Mouse (Mus musculus): Measurements from ENCODE around the gene Usp48.

Usp48 gene

GRCm38 (mm10) chr4:137661547-137661946 lies 68.0 kb downstream of the Usp48 start:
- no peak for DNase-seq (ENCODE audit: low spot score)

- DNase-seq (ENCODE audit: low spot score), result no peak
These were observed 69.9 kb downstream of the Usp48 start for GRCm38 (mm10) chr4:137663491-137663890.

GRCm38 (mm10) chr4:137664433-137664979 lies 71.0 kb downstream of the Usp48 start, which contains the start of gene Rap1gap:
Rap1gap (plus strand) TSS chr4:137664726.
- DNase-seq (ENCODE audit: low spot score), result peak; percentile 36

GRCm38 (mm10) chr4:137664980-137665675 lies 71.6 kb downstream of the Usp48 start:
- no peak for DNase-seq (ENCODE audit: low spot score)

GRCm38 (mm10) chr4:137665791-137666190 lies 72.2 kb downstream of the Usp48 start:
- DNase-seq (ENCODE audit: low spot score), result no peak

GRCm38 (mm10) chr4:137666283-137666957 lies 72.9 kb downstream of the Usp48 start:
- DNase-seq (ENCODE audit: low spot score), result no peak

GRCm38 (mm10) chr4:137666958-137667345 lies 73.4 kb downstream of the Usp48 start:
- no peak for DNase-seq (ENCODE audit: low spot score)

GRCm38 (mm10) chr4:137667747-137668146 lies 74.2 kb downstream of the Usp48 start:
- no peak for DNase-seq (ENCODE audit: low spot score)

- no peak for DNase-seq (ENCODE audit: low spot score)
These were observed 78.4 kb downstream of the Usp48 start for GRCm38 (mm10) chr4:137671711-137672500.

- DNase-seq (ENCODE audit: low spot score), result no peak
These were observed 82.0 kb downstream of the Usp48 start for GRCm38 (mm10) chr4:137675566-137675965.

- DNase-seq (ENCODE audit: low spot score), result peak; percentile 68
These were observed 82.5 kb downstream of the Usp48 start for GRCm38 (mm10) chr4:137676057-137676456.

- DNase-seq (ENCODE audit: low spot score), result no peak
These were observed 83.3 kb downstream of the Usp48 start for GRCm38 (mm10) chr4:137676700-137677484.

GRCm38 (mm10) chr4:137677906-137678305 lies 84.4 kb downstream of the Usp48 start:
- DNase-seq (ENCODE audit: low spot score), result no peak

GRCm38 (mm10) chr4:137678568-137678967 lies 85.0 kb downstream of the Usp48 start:
- no peak for DNase-seq (ENCODE audit: low spot score)

GRCm38 (mm10) chr4:137679979-137680550 lies 86.5 kb downstream of the Usp48 start:
- DNase-seq (ENCODE audit: low spot score), result no peak

- DNase-seq (ENCODE audit: low spot score), result no peak
These were observed 87.2 kb downstream of the Usp48 start for GRCm38 (mm10) chr4:137680721-137681120.

GRCm38 (mm10) chr4:137681408-137682104 lies 88.0 kb downstream of the Usp48 start:
- DNase-seq (ENCODE audit: low spot score), result no peak

GRCm38 (mm10) chr4:137682961-137683453 lies 89.5 kb downstream of the Usp48 start:
- peak; percentile 45 for DNase-seq (ENCODE audit: low spot score)

- DNase-seq (ENCODE audit: low spot score), result no peak
These were observed 91.3 kb downstream of the Usp48 start for GRCm38 (mm10) chr4:137684830-137685343.

- no peak for DNase-seq (ENCODE audit: low spot score)
These were observed 92.7 kb downstream of the Usp48 start for GRCm38 (mm10) chr4:137686303-137686702.
